Mouse (Mus musculus) limb, embryonic 12.5 days (tissue): ENCODE measurements around the gene Cers1. TPM values are rescaled to one million over a fixed set of nuclear protein-coding genes. Genes with fewer than 3 reads are reported as not detected.
A peak's percentile ranks its signal among the peaks of the same experiment; 100 is the strongest.

ENCODE experiments used
- ATAC-seq: fragments of 200-750 bp; cut with Nextera tagmentation; 2 replicates; pipeline ENCODE4 v1.8.0; 2017; ENCODE audit warnings: low read depth, moderate TSS enrichment; ENCODE audit not compliant: insufficient number of reproducible peaks, insufficient read depth, low FRiP score, low TSS enrichment
- H3K27ac ChIP-seq: fragments of 300-500 bp; sonication (generic); 2 replicates; pipeline ENCODE4 v1.5.1; 2016; ENCODE audit warnings: mild to moderate bottlenecking, moderate library complexity
- H3K27me3 ChIP-seq: fragments of 300-500 bp; sonication (generic); 2 replicates; pipeline ENCODE4 v1.6.1; 2016; ENCODE audit warnings: mild to moderate bottlenecking, moderate library complexity
- H3K36me3 ChIP-seq: fragments of 300-500 bp; sonication (generic); 2 replicates; pipeline ENCODE4 v1.6.1; 2016; ENCODE audit warnings: mild to moderate bottlenecking, moderate library complexity
- H3K4me1 ChIP-seq: fragments of 300-500 bp; sonication (generic); replicated peaks from 2 replicates; pipeline ENCODE4 v1.6.1; 2016
- H3K4me2 ChIP-seq: fragments of 300-500 bp; sonication (generic); 2 replicates; pipeline ENCODE4 v1.6.1; 2016; ENCODE audit warnings: mild to moderate bottlenecking, moderate library complexity
- H3K4me3 ChIP-seq: fragments of 300-500 bp; sonication (generic); replicated peaks from 2 replicates; pipeline ENCODE4 v1.5.1; 2016; ENCODE audit warnings: mild to moderate bottlenecking
- H3K9ac ChIP-seq: fragments of 300-500 bp; sonication (generic); replicated peaks from 2 replicates; pipeline ENCODE4 v1.6.1; 2016; ENCODE audit warnings: mild to moderate bottlenecking, moderate library complexity
- H3K9me3 ChIP-seq: fragments of 300-500 bp; sonication (generic); 2 replicates; pipeline ENCODE4 v1.6.1; 2016; ENCODE audit warnings: mild to moderate bottlenecking, moderate library complexity
- whole genome bisulfite sequencing: fragments of 180-500 bp; shearing (Covaris S2); methylation state at CpG from one replicate; pipeline ENCODE4 v1.1.7; 2016; 5-methylcytosine and 5-hydroxymethylcytosine counted together
- polyA plus RNA-seq: library from polyadenylated mRNA; unstranded; fragments of >200 nt; fragmentation: Nextera tagmentation; extraction: Ambion mirVana; gene quantifications from 2 replicates; pipeline ENCODE4 v1.2.1, GENCODE M21; 2016

Cers1 gene
- polyA plus RNA-seq, 1 experiment from 2014 or later, result 7.9 TPM

- WGBS, result under 1% methylated on average over 61 of the region's 64 CpGs
- H3K4me1 ChIP-seq, result peaks cover 51% of the 10 kb centered on the region
- no peaks in the 10 kb centered on the region for H3K9me3 ChIP-seq
- H3K9ac ChIP-seq, result peak overlapping the region; percentile 99
- peak overlapping the region; percentile 100 for H3K4me3 ChIP-seq
- peaks cover 31% of the 10 kb centered on the region for H3K36me3 ChIP-seq
- no peaks in the 10 kb centered on the region for H3K27me3 ChIP-seq
- peak; percentile 4; the same call in 1 of the 2 replicates for ATAC-seq
- H3K27ac ChIP-seq, result peak overlapping the region; percentile 89
- peak overlapping the region; percentile 100 for H3K4me2 ChIP-seq
Measured at GRCm38 (mm10) chr8:70352657-70353151, 37.1 kb downstream of the Cers1 start.

GRCm38 (mm10) chr8:70353194-70353817 is 37.7 kb downstream of the Cers1 start, which contains the start of gene Upf1:
Gene Upf1 (minus strand): TSS chr8:70353278.
- peak within 1 kb of the TSS; percentile 89 for H3K27ac ChIP-seq
- ATAC-seq, result peak; percentile 87
- H3K9ac ChIP-seq, result peak within 1 kb of the TSS; percentile 99
- H3K4me1 ChIP-seq, result peaks cover 46% of the 10 kb centered on the region
- peaks cover under 1% of the 10 kb centered on the region; the same call in 1 of the 2 replicates for H3K27me3 ChIP-seq
- peak within 1 kb of the TSS; percentile 100 for H3K4me2 ChIP-seq
- whole genome bisulfite sequencing, result under 1% methylated on average over 53 of the region's 69 CpGs
- peak within 1 kb of the TSS; percentile 100 for H3K4me3 ChIP-seq
- H3K9me3 ChIP-seq, result no peaks in the 10 kb centered on the region
- H3K36me3 ChIP-seq, result peaks cover 25% of the 10 kb centered on the region

GRCm38 (mm10) chr8:70354004-70354403 is 38.4 kb downstream of the Cers1 start:
- peaks cover 8% of the 10 kb centered on the region; the same call in 1 of the 2 replicates for H3K27me3 ChIP-seq
- H3K36me3 ChIP-seq, result peaks cover 18% of the 10 kb centered on the region
- peak overlapping the region; percentile 89; the same call in 1 of the 2 replicates for H3K27ac ChIP-seq
- peak overlapping the region; percentile 100 for H3K4me2 ChIP-seq
- H3K9me3 ChIP-seq, result no peaks in the 10 kb centered on the region
- ATAC-seq, result peak; percentile 16; the same call in 1 of the 2 replicates
- peak overlapping the region; percentile 99; the same call in 1 of the 2 replicates for H3K9ac ChIP-seq
- H3K4me3 ChIP-seq, result peak overlapping the region; percentile 100
- H3K4me1 ChIP-seq, result peaks cover 39% of the 10 kb centered on the region
- WGBS, result 68% methylated on average over 4 of the region's 4 CpGs

GRCm38 (mm10) chr8:70356111-70356510 is 40.5 kb downstream of the Cers1 start:
- ATAC-seq, result no peak
- whole genome bisulfite sequencing, result 93% methylated on average over 1 of the region's 1 CpGs
- no peak overlapping the region for H3K4me3 ChIP-seq

GRCm38 (mm10) chr8:70359411-70359810 is 43.8 kb downstream of the Cers1 start:
- H3K9ac ChIP-seq, result no peak overlapping the region
- ATAC-seq, result no peak

More at GRCm38 (mm10) chr8:70356111-70356510, 40.5 kb downstream of the Cers1 start:
- H3K27me3 ChIP-seq, result peaks cover 11% of the 10 kb centered on the region; the same call in 1 of the 2 replicates
- H3K4me1 ChIP-seq, result peaks cover 22% of the 10 kb centered on the region
- H3K36me3 ChIP-seq, result 0 out of 2 replicates have a peak, but pooled peaks cover under 1% of the 10 kb centered on the region
- no peak overlapping the region for H3K27ac ChIP-seq
- H3K9me3 ChIP-seq, result no peaks in the 10 kb centered on the region
- no peak overlapping the region for H3K4me2 ChIP-seq
- no peak overlapping the region for H3K9ac ChIP-seq

GRCm38 (mm10) chr8:70360769-70361168 is 45.2 kb downstream of the Cers1 start:
- no peak overlapping the region for H3K27ac ChIP-seq
- H3K4me2 ChIP-seq, result no peak overlapping the region
- no peaks in the 10 kb centered on the region for H3K36me3 ChIP-seq
- H3K9ac ChIP-seq, result no peak overlapping the region
- H3K4me1 ChIP-seq, result peaks cover 4% of the 10 kb centered on the region
- no peak overlapping the region for H3K4me3 ChIP-seq
- 56% methylated on average over 4 of the region's 4 CpGs for WGBS
- ATAC-seq, result no peak
- H3K27me3 ChIP-seq, result peaks cover 14% of the 10 kb centered on the region
- no peaks in the 10 kb centered on the region for H3K9me3 ChIP-seq

More at GRCm38 (mm10) chr8:70359411-70359810, 43.8 kb downstream of the Cers1 start:
- Histone ChIP-seq H3K9me3 (no peaks in the 10 kb centered on the region), H3K4me2 (no peak overlapping the region), H3K27me3 (peaks cover 14% of the 10 kb centered on the region), H3K36me3 (no peaks in the 10 kb centered on the region), H3K27ac (no peak overlapping the region), H3K4me3 (no peak overlapping the region), H3K4me1 (peaks cover 4% of the 10 kb centered on the region)
- WGBS, result 28% methylated on average over 3 of the region's 3 CpGs

- peaks cover 14% of the 10 kb centered on the region for H3K27me3 ChIP-seq
- no peak for ATAC-seq
- no peak overlapping the region for H3K4me3 ChIP-seq
- H3K4me2 ChIP-seq, result no peak overlapping the region
- no peaks in the 10 kb centered on the region for H3K9me3 ChIP-seq
- peaks cover 4% of the 10 kb centered on the region for H3K4me1 ChIP-seq
- no peaks in the 10 kb centered on the region for H3K36me3 ChIP-seq
- 0 out of 2 replicates have a peak overlapping the region, but pooled peaks have one; percentile 26 for H3K27ac ChIP-seq
- WGBS, result 68% methylated on average over 10 of the region's 10 CpGs
- H3K9ac ChIP-seq, result no peak overlapping the region
Measured at GRCm38 (mm10) chr8:70361484-70362032, 46.0 kb downstream of the Cers1 start.

- Histone ChIP-seq H3K27ac (0 out of 2 replicates have a peak overlapping the region, but pooled peaks have one; percentile 35), H3K27me3 (peaks cover 6% of the 10 kb centered on the region), H3K36me3 (no peaks in the 10 kb centered on the region), H3K4me2 (no peak overlapping the region), H3K9ac (no peak overlapping the region), H3K9me3 (no peaks in the 10 kb centered on the region), H3K4me3 (no peak overlapping the region), H3K4me1 (peaks cover 4% of the 10 kb centered on the region)
- 29% methylated on average over 5 of the region's 5 CpGs for WGBS
- ATAC-seq, result no peak
Measured at GRCm38 (mm10) chr8:70364066-70364465, 48.5 kb downstream of the Cers1 start.

GRCm38 (mm10) chr8:70366588-70366987 is 51.0 kb downstream of the Cers1 start:
- Histone ChIP-seq H3K9me3 (no peaks in the 10 kb centered on the region), H3K9ac (no peak overlapping the region), H3K4me2 (no peak overlapping the region), H3K4me3 (no peak overlapping the region), H3K27ac (no peak overlapping the region), H3K27me3 (peaks cover 11% of the 10 kb centered on the region), H3K4me1 (peaks cover 10% of the 10 kb centered on the region), H3K36me3 (no peaks in the 10 kb centered on the region)
- 66% methylated on average over 5 of the region's 5 CpGs for WGBS
- no peak for ATAC-seq

GRCm38 (mm10) chr8:70370476-70370875 is 54.9 kb downstream of the Cers1 start:
- Histone ChIP-seq H3K4me3 (no peak overlapping the region), H3K4me1 (peaks cover 43% of the 10 kb centered on the region), H3K36me3 (no peaks in the 10 kb centered on the region), H3K27ac (no peak overlapping the region), H3K9ac (no peak overlapping the region), H3K4me2 (no peak overlapping the region), H3K27me3 (peaks cover 48% of the 10 kb centered on the region), H3K9me3 (no peaks in the 10 kb centered on the region)
- 67% methylated on average over 7 of the region's 7 CpGs for WGBS
- no peak for ATAC-seq

- no peak overlapping the region for H3K9ac ChIP-seq
- H3K36me3 ChIP-seq, result no peaks in the 10 kb centered on the region
- H3K4me1 ChIP-seq, result peaks cover 50% of the 10 kb centered on the region
- ATAC-seq, result 0 out of 2 replicates have a peak, but pooled peaks have one; percentile 2
- H3K27me3 ChIP-seq, result peaks cover 62% of the 10 kb centered on the region
- H3K9me3 ChIP-seq, result no peaks in the 10 kb centered on the region
- 0 out of 2 replicates have a peak overlapping the region, but pooled peaks have one; percentile 60 for H3K4me2 ChIP-seq
- H3K4me3 ChIP-seq, result no peak overlapping the region
- H3K27ac ChIP-seq, result peak overlapping the region; percentile 72
- WGBS, result 40% methylated on average over 6 of the region's 6 CpGs
Measured at GRCm38 (mm10) chr8:70371951-70372350, 56.4 kb downstream of the Cers1 start.
